Mouse (Mus musculus): ENCODE data around the gene Aurkb. TPM values are rescaled to one million over a fixed set of nuclear protein-coding genes. Genes with fewer than 3 reads are reported as not detected.

The Aurkb gene
- polyA plus RNA-seq, 1 experiment from 2014 or later, result 209 TPM

DNA sequence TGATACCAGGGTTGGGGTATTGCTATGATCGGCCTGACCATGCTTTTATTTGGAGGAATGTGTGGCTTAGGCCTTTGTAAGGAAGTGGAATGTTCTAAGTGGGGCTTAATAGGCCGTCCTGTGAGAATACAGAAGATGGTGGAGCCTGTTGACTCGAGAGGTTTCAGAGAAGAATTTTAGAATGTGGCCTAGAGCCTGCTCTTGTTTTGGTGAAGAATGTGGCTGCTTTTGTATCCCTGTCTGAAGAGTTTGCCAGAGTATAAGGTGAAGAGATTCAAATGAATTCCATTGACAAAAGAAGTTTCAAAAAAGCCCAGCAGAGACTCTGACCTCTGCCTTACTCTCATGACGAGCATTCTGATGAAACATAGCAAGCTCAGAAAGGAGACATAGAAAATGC is 6.3 kb downstream of the Aurkb start:
- Histone ChIP-seq H3K9me3 (ENCODE audit: low read depth, low read length) (no peaks in the 10 kb centered on the region), H3K4me2 (no peak overlapping the region), H3K9ac (no peak overlapping the region), H3K4me1 (ENCODE audit: insufficient read depth) (peaks cover 10% of the 10 kb centered on the region), H3K4me3 (ENCODE audit: low read depth, low read length) (no peak overlapping the region), H3K36me3 (ENCODE audit: insufficient read depth) (peaks cover 66% of the 10 kb centered on the region), H3K27me3 (ENCODE audit: insufficient read depth, low read length) (no peaks in the 10 kb centered on the region), H3K27ac (ENCODE audit: low read depth) (no peak overlapping the region)
- DNase-seq (no peak), ATAC-seq (ENCODE audit: insufficient read depth) (no peak)
- WGBS, result 76% methylated on average over 4 of the region's 4 CpGs
- TF ChIP-seq CTCF (IDR thresholded peaks at IDR 0.05; ENCODE audit: low read depth), result no peak

DNA sequence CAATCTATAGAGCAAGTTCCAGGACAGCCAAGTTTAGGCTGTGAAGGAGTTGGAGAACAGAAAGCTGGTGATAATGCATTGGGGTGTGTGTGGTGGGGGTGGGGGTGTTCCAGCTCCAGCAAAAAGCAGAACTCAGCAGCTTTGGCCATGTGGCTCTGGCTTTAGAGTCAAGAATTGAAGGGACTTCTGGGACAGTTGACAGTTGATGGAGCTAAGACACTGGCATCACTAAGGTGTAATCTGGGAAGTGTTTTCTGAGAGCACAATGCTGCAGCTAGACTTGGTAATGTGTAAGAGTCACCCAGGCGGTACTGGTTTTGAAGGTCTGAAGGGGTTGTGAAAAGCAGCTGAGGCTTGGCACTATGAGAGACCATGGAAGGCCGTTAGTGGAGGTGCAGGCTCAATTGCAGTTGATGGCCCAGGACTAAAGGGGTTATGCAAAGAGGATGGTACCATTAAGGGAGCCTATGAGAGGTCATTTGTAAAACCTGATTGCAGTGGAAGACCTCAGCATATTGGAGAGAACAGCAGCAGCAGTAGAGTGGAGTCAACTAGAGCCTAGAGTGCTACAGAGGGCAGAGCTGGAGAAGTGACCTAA is 7.5 kb downstream of the Aurkb start:
- ATAC-seq (ENCODE audit: insufficient read depth) (no peak), DNase-seq (no peak)
- H3K27me3 ChIP-seq (ENCODE audit: insufficient read depth, low read length), result no peaks in the 10 kb centered on the region
- H3K27ac ChIP-seq (ENCODE audit: low read depth), result no peak overlapping the region
- TF ChIP-seq CTCF (IDR thresholded peaks at IDR 0.05; ENCODE audit: low read depth), result no peak
- no peaks in the 10 kb centered on the region for H3K9me3 ChIP-seq (ENCODE audit: low read depth, low read length)
- no peak overlapping the region for H3K4me3 ChIP-seq (ENCODE audit: low read depth, low read length)
- no peak overlapping the region for H3K9ac ChIP-seq
- H3K4me2 ChIP-seq, result no peak overlapping the region
- 96% methylated on average over 2 of the region's 2 CpGs for WGBS
- peaks cover 59% of the 10 kb centered on the region for H3K36me3 ChIP-seq (ENCODE audit: insufficient read depth)
- H3K4me1 ChIP-seq (ENCODE audit: insufficient read depth), result no peaks in the 10 kb centered on the region; the same call in 1 of the 2 replicates

DNA sequence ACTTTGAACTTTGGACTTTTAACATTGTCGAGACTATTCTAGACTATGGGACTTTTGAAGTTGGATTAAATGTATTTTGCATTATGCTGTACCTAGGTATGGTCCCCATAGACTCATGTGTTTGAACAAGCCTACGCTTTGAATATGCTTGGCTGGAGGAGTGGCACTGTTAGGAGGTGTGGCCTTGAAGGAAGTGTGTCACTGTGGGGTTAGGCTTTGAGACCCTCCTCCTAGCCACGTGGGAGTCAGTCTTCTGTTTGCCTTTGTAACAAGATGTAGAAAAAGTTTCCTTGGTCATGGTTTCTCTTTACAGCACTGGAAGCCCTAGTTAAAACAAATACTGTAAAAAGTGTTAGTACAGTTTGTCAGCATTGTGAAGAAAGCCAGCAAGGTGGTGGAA is 8.4 kb downstream of the Aurkb start:
- Histone ChIP-seq H3K27me3 (ENCODE audit: insufficient read depth, low read length) (no peaks in the 10 kb centered on the region), H3K9me3 (ENCODE audit: low read depth, low read length) (no peaks in the 10 kb centered on the region), H3K36me3 (ENCODE audit: insufficient read depth) (peaks cover 50% of the 10 kb centered on the region), H3K4me3 (ENCODE audit: low read depth, low read length) (no peak overlapping the region), H3K9ac (no peak overlapping the region), H3K27ac (ENCODE audit: low read depth) (no peak overlapping the region), H3K4me1 (ENCODE audit: insufficient read depth) (peaks cover 4% of the 10 kb centered on the region; the same call in 1 of the 2 replicates), H3K4me2 (no peak overlapping the region)
- ATAC-seq (ENCODE audit: insufficient read depth) (no peak), DNase-seq (no peak)
- 64% methylated on average over 3 of the region's 3 CpGs for WGBS
- no peak for TF ChIP-seq CTCF (IDR thresholded peaks at IDR 0.05; ENCODE audit: low read depth)

DNA sequence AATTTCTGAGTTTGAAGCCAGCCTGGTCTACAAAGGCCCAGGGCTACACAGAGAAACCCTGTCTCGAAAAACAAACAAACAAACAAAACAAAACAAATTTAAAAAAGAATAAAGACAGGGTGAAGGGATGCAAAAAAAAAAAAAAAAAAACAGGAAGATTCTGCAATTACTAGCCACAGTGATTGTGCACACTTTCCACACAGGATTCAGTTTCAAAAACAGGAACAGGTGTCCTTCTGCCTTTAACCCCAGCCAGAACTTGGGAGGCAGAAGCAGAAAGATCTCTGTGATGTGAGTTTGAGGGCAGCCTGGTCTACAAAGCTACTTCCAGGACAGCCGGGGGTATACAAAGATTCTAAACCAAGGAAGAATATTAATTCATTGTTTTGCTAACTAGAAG is 12.8 kb downstream of the Aurkb start:
- peak overlapping the region; percentile 85 for H3K4me3 ChIP-seq (ENCODE audit: low read depth, low read length)
- ATAC-seq (ENCODE audit: insufficient read depth), result no peak
- 76% methylated on average over 2 of the region's 2 CpGs for WGBS
- H3K27me3 ChIP-seq (ENCODE audit: insufficient read depth, low read length), result no peaks in the 10 kb centered on the region
- peaks cover 10% of the 10 kb centered on the region for H3K4me1 ChIP-seq (ENCODE audit: insufficient read depth)
- no peak for DNase-seq
- peak overlapping the region; percentile 84 for H3K27ac ChIP-seq (ENCODE audit: low read depth)
- H3K4me2 ChIP-seq, result peak overlapping the region; percentile 94
- no peaks in the 10 kb centered on the region for H3K9me3 ChIP-seq (ENCODE audit: low read depth, low read length)
- H3K36me3 ChIP-seq (ENCODE audit: insufficient read depth), result peaks cover 11% of the 10 kb centered on the region; the same call in 1 of the 2 replicates
- H3K9ac ChIP-seq, result peak overlapping the region; percentile 66
- no peak for TF ChIP-seq CTCF (IDR thresholded peaks at IDR 0.05; ENCODE audit: low read depth)

DNA sequence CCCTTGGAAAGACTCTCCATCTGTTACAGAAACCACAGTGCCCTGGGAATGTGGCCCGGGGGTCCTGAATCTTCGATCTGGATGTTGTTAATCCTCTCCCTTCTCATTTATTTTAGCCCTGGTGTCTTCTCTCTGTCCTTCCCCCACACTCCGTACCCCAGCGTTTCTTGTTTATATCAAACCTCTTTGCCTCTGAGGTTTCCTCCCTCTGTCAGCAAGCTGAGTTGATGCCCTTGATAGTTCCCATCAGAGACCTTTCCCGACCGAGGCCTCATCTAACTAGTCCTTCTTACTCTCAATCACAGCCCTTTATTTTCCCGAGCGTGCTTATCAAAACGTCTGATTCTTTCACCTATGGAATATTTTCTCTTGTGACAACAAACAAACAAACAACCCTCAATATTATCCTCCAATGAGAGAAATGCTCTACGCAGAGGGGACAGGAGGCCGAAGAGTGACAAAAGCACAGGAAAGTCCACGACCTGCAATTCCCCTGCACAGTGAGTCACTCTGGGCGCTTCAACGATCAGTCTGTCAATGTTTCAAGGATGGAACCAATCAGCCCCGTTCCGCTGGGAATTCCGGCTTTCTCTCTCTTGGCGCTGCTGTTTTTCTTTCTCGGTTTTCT is 13.4 kb downstream of the Aurkb start:
- WGBS, result 2% methylated on average over 19 of the region's 19 CpGs

DNA sequence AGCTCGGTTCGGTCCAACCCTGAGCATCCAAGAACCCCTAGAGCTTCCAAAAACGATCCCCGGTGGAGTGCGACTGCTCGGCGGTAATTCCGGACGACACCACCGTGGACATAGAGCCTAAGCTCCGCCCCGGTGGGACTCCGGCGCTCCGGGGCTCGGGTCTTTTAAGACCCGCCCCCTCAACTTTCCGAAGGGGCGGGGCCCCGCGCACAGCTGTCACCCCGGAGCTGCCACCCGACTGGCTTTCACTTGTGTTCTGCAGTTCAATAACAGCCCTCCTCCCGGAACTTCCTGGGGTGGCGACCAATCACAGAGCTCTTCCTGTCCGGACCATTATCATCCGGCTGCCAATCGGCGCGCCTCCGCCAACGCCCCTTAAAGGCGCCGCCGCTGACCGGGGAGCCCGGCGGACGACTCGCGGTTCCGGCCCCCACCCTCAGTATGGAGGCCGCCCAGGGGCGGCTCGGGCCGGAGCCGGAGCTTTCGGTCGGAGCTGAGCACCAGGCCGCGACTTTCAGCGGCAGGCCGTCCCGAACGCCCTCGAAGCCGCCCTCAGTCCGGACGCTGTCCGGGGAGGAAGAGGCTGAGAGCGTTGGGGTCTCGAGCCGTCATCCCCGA is 14.0 kb downstream of the Aurkb start, which contains the start of gene Borcs6:
Borcs6 (plus strand) TSS at position 361 of the 618 bp plus-strand sequence.
- Histone ChIP-seq H3K4me3 (ENCODE audit: low read depth, low read length) (peak within 1 kb of the TSS; percentile 85), H3K36me3 (ENCODE audit: insufficient read depth) (0 out of 2 replicates have a peak, but pooled peaks cover 1% of the 10 kb centered on the region), H3K9me3 (ENCODE audit: low read depth, low read length) (no peaks in the 10 kb centered on the region), H3K4me1 (ENCODE audit: insufficient read depth) (peaks cover 15% of the 10 kb centered on the region), H3K27me3 (ENCODE audit: insufficient read depth, low read length) (no peaks in the 10 kb centered on the region), H3K27ac (ENCODE audit: low read depth) (peak within 1 kb of the TSS; percentile 92), H3K9ac (peak within 1 kb of the TSS; percentile 77), H3K4me2 (peak within 1 kb of the TSS; percentile 97)
- WGBS, result under 1% methylated on average over 64 of the region's 64 CpGs
- ATAC-seq (ENCODE audit: insufficient read depth) (peak; percentile 89), DNase-seq (peak; percentile 98)
- TF ChIP-seq CTCF (IDR thresholded peaks at IDR 0.05; ENCODE audit: low read depth), result no peak

More for the DNA sequence above, 13.4 kb downstream of the Aurkb start:
- DNase-seq (no peak), ATAC-seq (ENCODE audit: insufficient read depth) (0 out of 2 replicates have a peak, but pooled peaks have one; percentile 5)
- Histone ChIP-seq H3K4me1 (ENCODE audit: insufficient read depth) (peaks cover 10% of the 10 kb centered on the region), H3K4me3 (ENCODE audit: low read depth, low read length) (peak overlapping the region; percentile 85), H3K4me2 (peak overlapping the region; percentile 94), H3K27ac (ENCODE audit: low read depth) (peak overlapping the region; percentile 84), H3K36me3 (ENCODE audit: insufficient read depth) (0 out of 2 replicates have a peak, but pooled peaks cover 7% of the 10 kb centered on the region), H3K9ac (peak overlapping the region; percentile 66), H3K9me3 (ENCODE audit: low read depth, low read length) (no peaks in the 10 kb centered on the region), H3K27me3 (ENCODE audit: insufficient read depth, low read length) (no peaks in the 10 kb centered on the region)
- TF ChIP-seq CTCF (IDR thresholded peaks at IDR 0.05; ENCODE audit: low read depth), result no peak

DNA sequence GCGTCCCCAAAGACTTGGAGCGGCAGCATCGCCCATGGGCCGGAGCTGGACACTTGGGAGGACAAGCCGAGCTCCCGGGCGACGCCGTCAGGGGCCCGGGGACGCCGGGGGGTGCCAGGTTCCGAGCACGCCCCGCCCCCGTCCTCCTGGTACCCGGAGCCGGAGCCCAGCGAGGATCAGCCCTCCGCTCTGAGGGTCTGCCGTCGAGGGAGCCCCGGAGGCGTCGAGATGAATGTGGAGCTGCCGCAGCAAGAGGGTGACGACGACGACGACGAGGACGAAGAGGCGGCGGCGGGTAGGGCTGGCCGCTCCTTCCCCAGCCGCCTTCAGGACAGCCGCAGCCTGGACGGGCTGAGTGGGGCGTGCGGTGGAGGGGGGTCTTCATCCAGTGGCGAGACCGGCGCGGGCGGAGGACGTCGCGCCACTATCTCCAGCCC is 14.5 kb downstream of the Aurkb start:
- peaks cover 15% of the 10 kb centered on the region for H3K4me1 ChIP-seq (ENCODE audit: insufficient read depth)
- peak overlapping the region; percentile 85 for H3K4me3 ChIP-seq (ENCODE audit: low read depth, low read length)
- H3K36me3 ChIP-seq (ENCODE audit: insufficient read depth), result no peaks in the 10 kb centered on the region
- no peak for TF ChIP-seq CTCF (IDR thresholded peaks at IDR 0.05; ENCODE audit: low read depth)
- no peak; the same call in 1 of the 2 replicates for ATAC-seq (ENCODE audit: insufficient read depth)
- WGBS, result 0% methylated on average over 48 of the region's 49 CpGs
- DNase-seq, result no peak
- no peaks in the 10 kb centered on the region for H3K9me3 ChIP-seq (ENCODE audit: low read depth, low read length)
- H3K27ac ChIP-seq (ENCODE audit: low read depth), result peak overlapping the region; percentile 92
- peak overlapping the region; percentile 97 for H3K4me2 ChIP-seq
- H3K27me3 ChIP-seq (ENCODE audit: insufficient read depth, low read length), result no peaks in the 10 kb centered on the region
- H3K9ac ChIP-seq, result peak overlapping the region; percentile 77
